Mouse (Mus musculus) forebrain, embryonic 14.5 days (tissue): ENCODE data around the gene Hyal2. TPM values are rescaled to one million over a fixed set of nuclear protein-coding genes. Genes with fewer than 3 reads are reported as not detected.

Experiments
- ATAC-seq: fragments of 200-750 bp; cut with Nextera tagmentation; 2 replicates; pipeline ENCODE4 v1.8.0; 2017; ENCODE audit warnings: mild to moderate bottlenecking, moderate library complexity
- DNase-seq: peaks from one replicate; pipeline ENCODE4 v3.0.0-alpha.2; 2015; ENCODE audit warnings: low spot score
- H3K27ac ChIP-seq: fragments of 300-500 bp; sonication (generic); 2 replicates; pipeline ENCODE4 v1.5.1; 2014; ENCODE audit warnings: low read depth, mild to moderate bottlenecking, control low read depth, low read length, moderate library complexity
- H3K27me3 ChIP-seq: fragments of 300-500 bp; sonication (generic); replicated peaks from 2 replicates; pipeline ENCODE4 v1.6.1; 2014; ENCODE audit warnings: low read length, control low read depth, mixed read lengths; ENCODE audit not compliant: control insufficient read depth, insufficient read depth
- H3K36me3 ChIP-seq: fragments of 300-500 bp; sonication (generic); 2 replicates; pipeline ENCODE4 v1.6.1; 2014; ENCODE audit warnings: low read length, control low read depth; ENCODE audit not compliant: control insufficient read depth, insufficient read depth
- H3K4me1 ChIP-seq: fragments of 300-500 bp; sonication (generic); 2 replicates; pipeline ENCODE4 v1.6.1; 2014; ENCODE audit warnings: antibody characterized with exemption, low read length, control low read depth; ENCODE audit not compliant: control insufficient read depth, insufficient read depth
- H3K4me2 ChIP-seq: fragments of 300-500 bp; sonication (generic); 2 replicates; pipeline ENCODE4 v1.6.1; 2014; ENCODE audit warnings: mild to moderate bottlenecking, control low read depth, low read length
- H3K4me3 ChIP-seq: fragments of 300-500 bp; sonication (generic); 2 replicates; pipeline ENCODE4 v1.5.1; 2014; ENCODE audit warnings: low read depth, low read length, control low read depth
- H3K9ac ChIP-seq: fragments of 300-500 bp; sonication (generic); 2 replicates; pipeline ENCODE4 v1.6.1; 2014; ENCODE audit warnings: mild to moderate bottlenecking, low read length, control low read depth, moderate library complexity
- H3K9me3 ChIP-seq: fragments of 300-500 bp; sonication (generic); replicated peaks from 2 replicates; pipeline ENCODE4 v1.6.1; 2016; ENCODE audit warnings: low read length, control low read depth, mixed read lengths; ENCODE audit not compliant: control insufficient read depth
- WGBS: fragments of 180-500 bp; shearing (Covaris S2); extraction: QIAGEN DNeasy Blood & Tissue Kit; methylation state at CpG from one replicate; pipeline ENCODE4 v1.1.7; 2014; 5-methylcytosine and 5-hydroxymethylcytosine counted together
- polyA plus RNA-seq: library from polyadenylated mRNA; unstranded; fragments of >200 nt; fragmentation: Nextera tagmentation; extraction: Ambion mirVana; gene quantifications from 2 replicates; pipeline ENCODE4 v1.2.1, GENCODE M21; 2014

Hyal2 gene
- polyA plus RNA-seq, 1 experiment from 2014 or later = 109 TPM

- Histone ChIP-seq H3K9ac (no peak overlapping the region), H3K27me3 (no peaks in the 10 kb centered on the region), H3K9me3 (no peaks in the 10 kb centered on the region), H3K4me3 (no peak overlapping the region), H3K4me2 (no peak overlapping the region), H3K4me1 (peaks cover 6% of the 10 kb centered on the region), H3K27ac (no peak overlapping the region), H3K36me3 (peaks cover 73% of the 10 kb centered on the region)
- 91% methylated on average over 2 of the region's 2 CpGs for WGBS
- DNase-seq (no peak), ATAC-seq (no peak)
These were observed 49.7 kb downstream of the Hyal2 start for GRCm38 (mm10) chr9:107617461-107617860.

- H3K27ac ChIP-seq = 0 out of 2 replicates have a peak overlapping the region, but pooled peaks have one; percentile 27
- H3K36me3 ChIP-seq = peaks cover 76% of the 10 kb centered on the region
- no peaks in the 10 kb centered on the region for H3K27me3 ChIP-seq
- no peaks in the 10 kb centered on the region for H3K9me3 ChIP-seq
- peaks cover 5% of the 10 kb centered on the region for H3K4me1 ChIP-seq
- no peak overlapping the region for H3K4me2 ChIP-seq
- no peak for DNase-seq
- ATAC-seq = no peak
- no peak overlapping the region for H3K9ac ChIP-seq
- WGBS = 82% methylated on average over 6 of the region's 6 CpGs
- H3K4me3 ChIP-seq = no peak overlapping the region
These were observed 50.4 kb downstream of the Hyal2 start for GRCm38 (mm10) chr9:107618098-107618497.

- Histone ChIP-seq H3K36me3 (peaks cover 80% of the 10 kb centered on the region), H3K9me3 (no peaks in the 10 kb centered on the region), H3K27me3 (no peaks in the 10 kb centered on the region), H3K4me3 (no peak overlapping the region), H3K9ac (no peak overlapping the region), H3K27ac (0 out of 2 replicates have a peak overlapping the region, but pooled peaks have one; percentile 27), H3K4me1 (peaks cover 4% of the 10 kb centered on the region), H3K4me2 (no peak overlapping the region)
- DNase-seq (peak; percentile 50), ATAC-seq (no peak)
- WGBS = 45% methylated on average over 13 of the region's 13 CpGs
These were observed 51.2 kb downstream of the Hyal2 start for GRCm38 (mm10) chr9:107618778-107619545.

GRCm38 (mm10) chr9:107619546-107619879 is 51.8 kb downstream of the Hyal2 start:
- Histone ChIP-seq H3K4me3 (no peak overlapping the region), H3K4me1 (peaks cover 4% of the 10 kb centered on the region), H3K27me3 (no peaks in the 10 kb centered on the region), H3K36me3 (peaks cover 79% of the 10 kb centered on the region), H3K27ac (0 out of 2 replicates have a peak overlapping the region, but pooled peaks have one; percentile 27), H3K9me3 (no peaks in the 10 kb centered on the region), H3K9ac (no peak overlapping the region), H3K4me2 (no peak overlapping the region)
- ATAC-seq = no peak
- DNase-seq = no peak
- 78% methylated on average over 13 of the region's 13 CpGs for WGBS

- H3K36me3 ChIP-seq = peaks cover 72% of the 10 kb centered on the region
- no peak overlapping the region for H3K9ac ChIP-seq
- ATAC-seq (no peak), DNase-seq (no peak)
- no peak overlapping the region for H3K4me3 ChIP-seq
- H3K27ac ChIP-seq = no peak overlapping the region
- no peak overlapping the region for H3K4me2 ChIP-seq
- peaks cover 4% of the 10 kb centered on the region for H3K4me1 ChIP-seq
- no peaks in the 10 kb centered on the region for H3K27me3 ChIP-seq
- no peaks in the 10 kb centered on the region for H3K9me3 ChIP-seq
These were observed 53.2 kb downstream of the Hyal2 start for GRCm38 (mm10) chr9:107620954-107621353.

Other genes starting within 250 kb of the Hyal2 start
- 14.0 and 15.7 TPM in 2 replicates for gene Hemk1, start 229.6 kb upstream of the Hyal2 start, polyA plus RNA-seq
- gene 6430571L13Rik, start 227.3 kb upstream of the Hyal2 start, polyA plus RNA-seq = 2.0 and 2.3 TPM in 2 replicates
- gene Cacna2d2, start 168.3 kb upstream of the Hyal2 start, polyA plus RNA-seq = 4.2 and 4.3 TPM in 2 replicates
- gene Tmem115, start 34.0 kb upstream of the Hyal2 start, polyA plus RNA-seq = 44.4 and 53.4 TPM in 2 replicates
- gene Cyb561d2, start 25.8 kb upstream of the Hyal2 start, polyA plus RNA-seq = 33.1 and 38.0 TPM in 2 replicates
- 83.2 and 83.8 TPM in 2 replicates for gene Nprl2, start 25.7 kb upstream of the Hyal2 start, polyA plus RNA-seq
- 4.3 and 4.6 TPM in 2 replicates for gene Zmynd10, start 20.6 kb upstream of the Hyal2 start, polyA plus RNA-seq
- gene Rassf1, start 16.4 kb upstream of the Hyal2 start, polyA plus RNA-seq = 34.7 and 37.1 TPM in 2 replicates
- 105 and 107 TPM in 2 replicates for gene Tusc2, start 4.7 kb upstream of the Hyal2 start, polyA plus RNA-seq
- gene Hyal1, start 9.0 kb downstream of the Hyal2 start, polyA plus RNA-seq = 2.6 and 3.3 TPM in 2 replicates
- 17.4 and 18.7 TPM in 2 replicates for gene Naa80, start 10.9 kb downstream of the Hyal2 start, polyA plus RNA-seq
- 0.66 and 1.0 TPM in 2 replicates for gene Hyal3, start 12.9 kb downstream of the Hyal2 start, polyA plus RNA-seq
- gene Ifrd2, start 19.7 kb downstream of the Hyal2 start, polyA plus RNA-seq = 18.7 and 19.1 TPM in 2 replicates
- gene Sema3b, start 41.3 kb downstream of the Hyal2 start, polyA plus RNA-seq = 0.85 and 1.3 TPM in 2 replicates
- gene Gnai2, start 67.4 kb downstream of the Hyal2 start, polyA plus RNA-seq = 371 and 423 TPM in 2 replicates
- gene Slc38a3, start 101.6 kb downstream of the Hyal2 start, polyA plus RNA-seq = 32.8 and 32.9 TPM in 2 replicates
- 0.28 and 0.66 TPM in 2 replicates for gene Gnat1, start 111.8 kb downstream of the Hyal2 start, polyA plus RNA-seq
- gene Sema3f, start 142.5 kb downstream of the Hyal2 start, polyA plus RNA-seq = 7.4 and 12.2 TPM in 2 replicates
- gene Rbm5, start 203.1 kb downstream of the Hyal2 start, polyA plus RNA-seq = 188 and 210 TPM in 2 replicates